Mouse (Mus musculus): Measurements from ENCODE around the gene Plppr2.

Plppr2 gene

GRCm38 (mm10) chr9:21961366-21961980 is 24.6 kb downstream of the Plppr2 start:
- no peak for DNase-seq (ENCODE audit: low spot score in 2 of 2)

- DNase-seq (ENCODE audit: low spot score in 2 of 2), result no peak
These were observed 25.2 kb downstream of the Plppr2 start for GRCm38 (mm10) chr9:21962010-21962409.

- DNase-seq (ENCODE audit: low spot score in 2 of 2), result peak; percentile 57 to 71
These were observed 25.7 kb downstream of the Plppr2 start for GRCm38 (mm10) chr9:21962416-21963059.

- DNase-seq (ENCODE audit: low spot score in 2 of 2), result peak in 1 of 2 experiments; percentile 64
These were observed 26.6 kb downstream of the Plppr2 start, which contains the start of gene Epor for GRCm38 (mm10) chr9:21963417-21963816. TSS of gene Epor (minus strand) at chr9:21963506.

GRCm38 (mm10) chr9:21968883-21969282 is 32.0 kb downstream of the Plppr2 start:
- no peak for DNase-seq (ENCODE audit: low spot score in 2 of 2)

- DNase-seq (ENCODE audit: low spot score in 2 of 2), result no peak
These were observed 32.5 kb downstream of the Plppr2 start for GRCm38 (mm10) chr9:21969304-21969703.

- no peak for DNase-seq (ENCODE audit: low spot score in 2 of 2)
These were observed 39.9 kb downstream of the Plppr2 start for GRCm38 (mm10) chr9:21976626-21977175.

GRCm38 (mm10) chr9:21977331-21977730 is 40.5 kb downstream of the Plppr2 start:
- no peak for DNase-seq (ENCODE audit: low spot score in 2 of 2)

- no peak for DNase-seq (ENCODE audit: low spot score in 2 of 2)
These were observed 41.1 kb downstream of the Plppr2 start for GRCm38 (mm10) chr9:21977972-21978371.

- DNase-seq (ENCODE audit: low spot score in 2 of 2), result no peak
These were observed 41.7 kb downstream of the Plppr2 start for GRCm38 (mm10) chr9:21978398-21979128.

- no peak for DNase-seq (ENCODE audit: low spot score in 2 of 2)
These were observed 47.1 kb downstream of the Plppr2 start for GRCm38 (mm10) chr9:21983911-21984310.

- no peak for DNase-seq (ENCODE audit: low spot score in 2 of 2)
These were observed 50.9 kb downstream of the Plppr2 start for GRCm38 (mm10) chr9:21987592-21988342.

GRCm38 (mm10) chr9:21988421-21989101 is 51.7 kb downstream of the Plppr2 start:
- DNase-seq (ENCODE audit: low spot score in 2 of 2), result no peak

- no peak for DNase-seq (ENCODE audit: low spot score in 2 of 2)
These were observed 52.6 kb downstream of the Plppr2 start, which contains the start of gene Rgl3 for GRCm38 (mm10) chr9:21989230-21990110. TSS of gene Rgl3 (minus strand) at chr9:21989446.

GRCm38 (mm10) chr9:21992227-21992626 is 55.4 kb downstream of the Plppr2 start:
- no peak for DNase-seq (ENCODE audit: low spot score in 2 of 2)

- no peak for DNase-seq (ENCODE audit: low spot score in 2 of 2)
These were observed 59.5 kb downstream of the Plppr2 start for GRCm38 (mm10) chr9:21996178-21996867.

Data from urinary bladder, postnatal 4 days (tissue).